Mouse (Mus musculus) liver, embryonic 11.5 days (tissue): Measurements from ENCODE around the gene Nck2. TPM values are rescaled to one million over a fixed set of nuclear protein-coding genes. Genes with fewer than 3 reads are reported as not detected.
A peak's percentile ranks its signal among the peaks of the same experiment; 100 is the strongest.

Experiments
- ATAC-seq: fragments of 200-750 bp; cut with Nextera tagmentation; replicated peaks from 2 replicates; pipeline ENCODE4 v1.8.0; 2017; ENCODE audit warnings: moderate number of reproducible peaks, mild to moderate bottlenecking, moderate TSS enrichment, moderate library complexity; ENCODE audit not compliant: low FRiP score
- DNase-seq: peaks from one replicate; pipeline ENCODE4 v3.0.0-alpha.2; 2017; ENCODE audit warnings: low spot score
- H3K27ac ChIP-seq: fragments of 300-500 bp; sonication (generic); 2 replicates; pipeline ENCODE4 v1.5.1; 2014; ENCODE audit warnings: mild to moderate bottlenecking, low read depth, low read length, control low read depth
- H3K27me3 ChIP-seq: fragments of 300-500 bp; sonication (generic); replicated peaks from 2 replicates; pipeline ENCODE4 v1.6.1; 2014; ENCODE audit warnings: low read length, mixed read lengths; ENCODE audit not compliant: control insufficient read depth, insufficient read depth
- H3K36me3 ChIP-seq: fragments of 300-500 bp; sonication (generic); 2 replicates; pipeline ENCODE4 v1.6.1; 2014; ENCODE audit warnings: mild to moderate bottlenecking, low read length, moderate library complexity, mixed read lengths; ENCODE audit not compliant: control insufficient read depth, insufficient read depth
- H3K4me1 ChIP-seq: fragments of 300-500 bp; sonication (generic); replicated peaks from 2 replicates; pipeline ENCODE4 v1.6.1; 2014; ENCODE audit warnings: low read length, mixed read lengths; ENCODE audit not compliant: control insufficient read depth, insufficient read depth
- H3K4me2 ChIP-seq: fragments of 300-500 bp; sonication (generic); 2 replicates; pipeline ENCODE4 v1.6.1; 2014; ENCODE audit warnings: mild to moderate bottlenecking, control low read depth, moderate library complexity
- H3K4me3 ChIP-seq: fragments of 300-500 bp; sonication (generic); 2 replicates; pipeline ENCODE4 v1.5.1; 2014; ENCODE audit warnings: low read depth, low read length, control low read depth
- H3K9ac ChIP-seq: fragments of 300-500 bp; sonication (generic); 2 replicates; pipeline ENCODE4 v1.6.1; 2014; ENCODE audit warnings: low read depth, low read length, control low read depth
- H3K9me3 ChIP-seq: fragments of 300-500 bp; sonication (generic); 2 replicates; pipeline ENCODE4 v1.6.1; 2016; ENCODE audit warnings: low read length, inconsistent platforms, mixed read lengths; ENCODE audit not compliant: control insufficient read depth
- WGBS: fragments of 180-500 bp; shearing (Covaris S2); extraction: QIAGEN DNeasy Blood & Tissue Kit; methylation state at CpG from one replicate; pipeline ENCODE4 v1.1.7; 2014; 5-methylcytosine and 5-hydroxymethylcytosine counted together
- polyA plus RNA-seq: library from polyadenylated mRNA; unstranded; fragments of >200 nt; fragmentation: Nextera tagmentation; extraction: Ambion mirVana; gene quantifications from 2 replicates; pipeline ENCODE4 v1.2.1, GENCODE M21; 2014

Gene Nck2
- polyA plus RNA-seq, 1 experiment from 2014 or later = 24.5 TPM

DNA sequence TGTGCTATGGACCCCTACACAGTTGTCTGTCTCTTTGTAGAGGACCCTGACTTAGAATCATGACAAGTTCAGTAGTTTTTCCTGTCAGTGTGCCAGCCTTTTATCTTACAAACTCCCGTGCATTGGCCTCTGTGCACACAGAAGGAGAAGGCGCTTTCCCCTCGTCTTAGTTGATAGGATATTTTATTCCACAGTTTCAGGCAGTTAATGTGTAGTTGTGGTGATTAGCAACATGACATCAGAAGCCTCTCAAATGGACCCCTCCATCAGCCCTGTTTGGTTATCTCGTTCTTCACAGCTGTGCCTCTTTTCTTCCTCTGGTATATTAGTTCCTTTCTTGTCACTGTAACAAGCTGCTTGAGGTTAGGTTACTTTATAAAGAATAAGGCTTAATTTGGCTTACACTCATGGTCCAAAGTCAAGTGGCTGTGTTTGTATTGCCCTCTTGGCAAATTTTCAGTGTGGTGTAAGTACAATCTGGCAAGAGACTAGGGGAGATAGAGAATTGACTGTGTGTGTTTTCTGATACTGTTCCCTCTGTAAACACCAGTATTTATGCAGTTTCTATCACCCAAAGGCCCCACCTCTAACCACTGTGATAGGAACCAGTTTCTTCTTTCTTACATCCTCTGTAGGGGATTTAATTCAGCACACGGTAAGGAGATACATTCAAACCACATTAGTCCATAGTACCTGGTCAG lies 89.8 kb downstream of the Nck2 start:
- Histone ChIP-seq H3K9ac (no peak overlapping the region), H3K27ac (peak overlapping the region; percentile 68), H3K36me3 (no peaks in the 10 kb centered on the region), H3K9me3 (no peaks in the 10 kb centered on the region), H3K27me3 (no peaks in the 10 kb centered on the region), H3K4me1 (peaks cover 57% of the 10 kb centered on the region), H3K4me3 (no peak overlapping the region), H3K4me2 (peak overlapping the region; percentile 35)
- peak; percentile 78 for ATAC-seq
- DNase-seq = no peak
- 36% methylated on average over 5 of the region's 5 CpGs for WGBS

DNA sequence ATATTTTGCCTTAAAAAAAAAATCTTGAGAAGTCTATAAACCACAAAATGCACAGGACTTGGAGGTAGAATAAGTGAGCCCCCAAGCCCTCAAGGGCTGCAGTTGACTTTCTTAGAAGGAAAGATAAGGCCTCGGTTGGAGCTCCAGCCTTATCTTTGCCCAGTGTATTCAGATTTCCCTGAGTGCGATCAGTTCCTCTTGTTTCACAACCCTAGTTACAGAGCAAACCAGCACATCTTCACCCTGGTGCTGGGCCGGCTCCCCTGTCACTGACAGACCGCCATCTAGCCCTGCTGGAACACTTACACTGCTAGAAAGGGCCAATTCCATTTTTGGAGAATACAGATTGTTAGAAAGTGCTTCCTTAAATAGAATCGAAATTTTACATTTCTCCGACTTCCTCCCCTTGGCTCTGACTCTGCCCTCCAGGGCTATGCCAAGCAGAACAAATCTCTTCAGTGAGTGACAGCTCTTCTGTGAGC lies 91.2 kb downstream of the Nck2 start:
- peak overlapping the region; percentile 35 for H3K4me2 ChIP-seq
- peak; percentile 55 for ATAC-seq

DNA sequence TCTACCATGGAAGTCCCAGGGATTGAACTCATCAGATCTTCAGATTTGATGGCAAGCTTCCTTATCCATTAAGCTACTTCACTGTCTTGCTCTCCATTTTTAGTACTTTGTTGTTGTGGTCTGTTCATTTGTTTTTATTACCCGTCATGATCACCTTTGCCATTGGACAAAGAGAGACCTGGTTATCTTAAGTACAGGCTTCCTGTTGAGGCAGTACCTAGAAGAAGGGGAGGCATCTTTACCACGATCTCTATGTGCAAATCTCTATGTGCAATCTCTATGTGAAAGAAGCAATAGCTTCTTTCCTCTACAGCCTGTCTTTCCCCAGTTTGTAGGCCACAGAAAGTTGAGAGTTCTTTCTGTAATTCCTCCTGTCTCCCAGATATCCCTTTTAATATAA lies 91.9 kb downstream of the Nck2 start:
- H3K27ac ChIP-seq = no peak overlapping the region

More for the DNA sequence above, 91.2 kb downstream of the Nck2 start:
- Histone ChIP-seq H3K4me1 (peaks cover 61% of the 10 kb centered on the region), H3K27me3 (no peaks in the 10 kb centered on the region), H3K9me3 (no peaks in the 10 kb centered on the region), H3K9ac (no peak overlapping the region), H3K4me3 (no peak overlapping the region), H3K36me3 (no peaks in the 10 kb centered on the region), H3K27ac (0 out of 2 replicates have a peak overlapping the region, but pooled peaks have one; percentile 68)
- 40% methylated on average over 6 of the region's 6 CpGs for WGBS
- no peak for DNase-seq

DNA sequence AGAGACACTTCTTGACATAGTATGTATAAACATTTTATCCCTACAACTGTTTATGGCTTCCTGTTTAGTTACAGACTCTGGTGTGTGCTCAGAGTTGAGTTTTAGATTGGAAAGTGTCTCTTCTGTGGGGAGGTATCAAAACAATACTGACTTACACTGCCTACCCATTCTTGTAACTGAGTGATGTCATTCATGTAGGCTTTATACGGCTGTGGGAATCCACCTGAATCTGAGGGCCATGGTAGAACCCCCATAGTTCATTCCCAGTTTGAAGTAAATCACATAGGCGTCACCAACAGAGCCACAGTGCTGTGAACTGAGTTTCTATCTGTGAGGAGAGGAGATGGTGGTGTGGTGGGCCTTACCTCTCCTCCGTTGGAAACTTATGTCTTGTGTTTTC lies 92.6 kb downstream of the Nck2 start:
- H3K27ac ChIP-seq = no peak overlapping the region
- ATAC-seq (no peak), DNase-seq (no peak)
- H3K4me3 ChIP-seq = no peak overlapping the region
- no peaks in the 10 kb centered on the region for H3K9me3 ChIP-seq
- no peaks in the 10 kb centered on the region for H3K36me3 ChIP-seq
- no peaks in the 10 kb centered on the region for H3K27me3 ChIP-seq
- peaks cover 61% of the 10 kb centered on the region for H3K4me1 ChIP-seq
- 88% methylated on average over 3 of the region's 3 CpGs for WGBS
- no peak overlapping the region for H3K4me2 ChIP-seq
- H3K9ac ChIP-seq = no peak overlapping the region

More for the DNA sequence above, 91.9 kb downstream of the Nck2 start:
- H3K27me3 ChIP-seq = no peaks in the 10 kb centered on the region
- no peak overlapping the region for H3K4me2 ChIP-seq
- H3K9ac ChIP-seq = no peak overlapping the region
- WGBS = 48% methylated on average over 2 of the region's 2 CpGs
- H3K4me3 ChIP-seq = no peak overlapping the region
- no peaks in the 10 kb centered on the region for H3K9me3 ChIP-seq
- ATAC-seq (no peak), DNase-seq (no peak)
- H3K36me3 ChIP-seq = no peaks in the 10 kb centered on the region
- H3K4me1 ChIP-seq = peaks cover 61% of the 10 kb centered on the region

DNA sequence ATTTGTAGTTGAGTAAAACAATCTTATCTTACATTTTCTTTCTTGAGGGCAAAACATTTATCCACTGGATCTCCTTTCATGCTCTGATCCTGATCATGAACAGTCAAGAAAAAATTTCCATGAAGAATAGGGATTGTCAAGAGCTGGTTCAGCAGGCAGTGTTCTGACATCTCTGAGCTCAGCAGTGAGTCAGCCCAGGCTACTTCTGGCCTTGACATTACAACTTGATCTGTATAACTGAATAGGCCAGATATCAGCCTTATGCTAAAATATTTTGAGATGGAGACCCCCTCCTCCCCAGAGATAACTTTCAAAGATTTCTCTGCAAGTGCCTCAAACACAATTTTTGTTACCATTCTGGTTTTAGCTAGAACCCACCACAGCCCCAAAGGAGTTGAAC lies 93.1 kb downstream of the Nck2 start:
- no peak overlapping the region for H3K27ac ChIP-seq
- H3K9me3 ChIP-seq = no peaks in the 10 kb centered on the region
- DNase-seq (no peak), ATAC-seq (no peak)
- H3K36me3 ChIP-seq = no peaks in the 10 kb centered on the region
- H3K9ac ChIP-seq = no peak overlapping the region
- no peak overlapping the region for H3K4me2 ChIP-seq
- H3K4me3 ChIP-seq = no peak overlapping the region
- H3K4me1 ChIP-seq = peaks cover 60% of the 10 kb centered on the region
- no peaks in the 10 kb centered on the region for H3K27me3 ChIP-seq

DNA sequence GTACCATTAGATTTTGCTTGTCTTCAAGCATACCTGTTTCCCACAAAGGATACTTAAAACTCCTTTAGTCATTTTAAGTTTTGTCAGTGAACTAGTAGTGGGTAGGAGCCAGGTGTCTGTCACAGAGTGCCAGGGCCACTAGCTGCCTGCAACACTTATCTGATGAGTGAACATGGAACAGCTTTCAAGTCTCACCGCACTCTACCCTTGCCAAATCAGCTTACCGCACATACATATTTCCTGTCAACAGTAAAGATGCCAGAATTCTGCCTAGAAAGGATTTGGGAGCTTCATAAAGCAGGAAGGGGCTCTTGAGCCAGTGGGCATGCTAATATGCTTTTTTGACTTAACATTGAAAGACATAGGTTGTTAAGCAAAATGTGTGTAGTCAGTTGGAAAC lies 94.3 kb downstream of the Nck2 start:
- no peaks in the 10 kb centered on the region for H3K27me3 ChIP-seq
- no peaks in the 10 kb centered on the region for H3K36me3 ChIP-seq
- H3K9ac ChIP-seq = no peak overlapping the region
- H3K27ac ChIP-seq = no peak overlapping the region
- 64% methylated on average over 2 of the region's 2 CpGs for WGBS
- H3K9me3 ChIP-seq = no peaks in the 10 kb centered on the region
- H3K4me2 ChIP-seq = no peak overlapping the region
- ATAC-seq (no peak), DNase-seq (no peak)
- no peak overlapping the region for H3K4me3 ChIP-seq
- H3K4me1 ChIP-seq = peaks cover 56% of the 10 kb centered on the region

DNA sequence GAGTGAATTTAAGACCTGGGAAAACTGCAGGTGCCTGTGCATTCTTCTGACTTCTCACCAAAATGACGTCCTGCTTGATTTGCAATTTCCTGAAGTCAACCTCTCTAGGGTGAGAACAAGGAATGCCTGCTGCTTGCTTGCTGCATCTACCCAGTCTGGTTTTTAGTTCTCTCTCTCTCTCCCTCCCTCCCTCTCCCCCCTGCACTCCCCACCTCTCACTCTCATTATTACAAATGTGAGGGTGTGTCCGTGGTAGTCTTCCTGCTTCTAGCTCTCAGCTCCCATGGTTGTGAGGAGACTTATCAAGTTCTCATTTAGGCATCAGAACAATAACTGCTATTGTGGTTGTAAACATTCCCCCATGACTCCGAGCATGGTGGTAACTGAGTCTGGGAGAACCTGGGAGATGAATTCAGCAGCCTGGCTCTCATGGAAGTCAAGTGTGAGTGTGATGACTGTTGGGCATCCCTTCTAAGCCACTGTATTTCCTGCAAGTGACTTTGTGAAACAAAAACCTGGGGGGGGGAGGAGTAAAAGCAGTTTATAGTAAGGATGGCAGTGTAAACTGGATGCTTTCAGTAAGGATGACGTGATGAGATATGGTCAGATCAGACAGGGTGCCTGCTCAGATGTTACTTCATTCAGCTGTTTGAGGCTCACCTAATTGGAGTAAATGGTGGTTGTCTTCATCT lies 95.5 kb downstream of the Nck2 start:
- Histone ChIP-seq H3K27me3 (no peaks in the 10 kb centered on the region), H3K9ac (no peak overlapping the region), H3K27ac (no peak overlapping the region), H3K4me1 (peaks cover 45% of the 10 kb centered on the region), H3K36me3 (no peaks in the 10 kb centered on the region), H3K4me3 (no peak overlapping the region), H3K9me3 (no peaks in the 10 kb centered on the region), H3K4me2 (no peak overlapping the region)
- ATAC-seq (no peak), DNase-seq (no peak)
- 68% methylated on average over 4 of the region's 4 CpGs for WGBS

DNA sequence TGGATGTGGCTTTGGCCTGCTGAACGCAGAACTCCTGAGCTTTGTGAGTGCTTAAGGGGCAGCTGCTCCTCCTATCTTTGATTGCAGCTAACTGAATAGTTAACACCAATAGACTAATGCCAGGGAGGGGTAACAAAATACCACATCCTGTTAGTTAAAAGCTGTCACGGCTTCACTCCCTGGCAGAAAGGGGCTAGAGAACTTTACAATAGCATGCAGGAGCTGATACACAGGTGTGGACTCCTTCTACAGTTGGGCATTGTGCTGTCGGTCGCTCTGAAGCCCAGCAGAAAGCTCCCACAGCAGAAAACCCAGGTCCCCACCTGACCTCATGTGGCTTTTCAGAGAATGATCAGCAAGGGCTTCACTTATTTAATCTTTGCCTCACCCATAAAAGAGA lies 98.0 kb downstream of the Nck2 start:
- Histone ChIP-seq H3K36me3 (peaks cover 3% of the 10 kb centered on the region; the same call in 1 of the 2 replicates), H3K9me3 (no peaks in the 10 kb centered on the region), H3K4me3 (no peak overlapping the region), H3K9ac (no peak overlapping the region), H3K27ac (no peak overlapping the region), H3K4me1 (peaks cover 33% of the 10 kb centered on the region), H3K4me2 (no peak overlapping the region), H3K27me3 (no peaks in the 10 kb centered on the region)
- 58% methylated on average over 4 of the region's 4 CpGs for WGBS
- no peak for DNase-seq
- ATAC-seq = no peak
